Mouse (Mus musculus) limb, embryonic 14.5 days (tissue): ENCODE results near the gene Vwc2. TPM values are rescaled to one million over a fixed set of nuclear protein-coding genes. Genes with fewer than 3 reads are reported as not detected.

Experiments used
- ATAC-seq: fragments of 200-750 bp; cut with Nextera tagmentation; 2 replicates; pipeline ENCODE4 v1.8.0; 2017; ENCODE audit warnings: low read depth, moderate number of reproducible peaks, moderate TSS enrichment; ENCODE audit not compliant: low FRiP score
- DNase-seq: peaks from one replicate; pipeline ENCODE4 v3.0.0-alpha.2; 2015; ENCODE audit warnings: low spot score
- H3K27ac ChIP-seq: fragments of 300-500 bp; sonication (generic); replicated peaks from 2 replicates; pipeline ENCODE4 v1.5.1; 2014; ENCODE audit warnings: low read depth, mild to moderate bottlenecking, low read length, moderate library complexity, mixed read lengths
- H3K27me3 ChIP-seq: fragments of 300-500 bp; sonication (generic); 2 replicates; pipeline ENCODE4 v1.6.1; 2014; ENCODE audit warnings: low read length, mixed read lengths; ENCODE audit not compliant: control insufficient read depth, insufficient read depth
- H3K36me3 ChIP-seq: fragments of 300-500 bp; sonication (generic); 2 replicates; pipeline ENCODE4 v1.6.1; 2014; ENCODE audit warnings: mild to moderate bottlenecking, low read length, moderate library complexity, mixed read lengths; ENCODE audit not compliant: control insufficient read depth, insufficient read depth
- H3K4me1 ChIP-seq: fragments of 300-500 bp; sonication (generic); 2 replicates; pipeline ENCODE4 v1.6.1; 2014; ENCODE audit warnings: antibody characterized with exemption, low read length, mixed read lengths; ENCODE audit not compliant: control insufficient read depth, insufficient read depth
- H3K4me2 ChIP-seq: fragments of 300-500 bp; sonication (generic); replicated peaks from 2 replicates; pipeline ENCODE4 v1.6.1; 2014; ENCODE audit warnings: low read depth, mild to moderate bottlenecking, low read length, moderate library complexity; ENCODE audit not compliant: severe bottlenecking
- H3K4me3 ChIP-seq: fragments of 300-500 bp; sonication (generic); replicated peaks from 2 replicates; pipeline ENCODE4 v1.5.1; 2014; ENCODE audit warnings: low read length
- H3K9ac ChIP-seq: fragments of 300-500 bp; sonication (generic); 2 replicates; pipeline ENCODE4 v1.6.1; 2014; ENCODE audit warnings: mild to moderate bottlenecking, low read depth, low read length, moderate library complexity; ENCODE audit not compliant: severe bottlenecking
- H3K9me3 ChIP-seq: fragments of 300-500 bp; sonication (generic); 2 replicates; pipeline ENCODE4 v1.6.1; 2016; ENCODE audit warnings: low read length; ENCODE audit not compliant: control insufficient read depth
- POLR2A ChIP-seq: fragments of 200-500 bp; IDR thresholded peaks from 2 replicates; pipeline ENCODE4 v1.8.0; 2012; ENCODE audit warnings: inconsistent platforms, mild to moderate bottlenecking, moderate library complexity, borderline replicate concordance; ENCODE audit not compliant: insufficient read depth, insufficient read length; ENCODE audit errors: extremely low read depth
- WGBS: fragments of 180-500 bp; shearing (Covaris S2); extraction: QIAGEN DNeasy Blood & Tissue Kit; methylation state at CpG from one replicate; pipeline ENCODE4 v1.1.7; 2014; 5-methylcytosine and 5-hydroxymethylcytosine counted together
- polyA plus RNA-seq, 2 experiments: library from polyadenylated mRNA; depleted of rRNA in 1 of 2; stranded (reverse) in 1 of 2; unstranded in 1 of 2; fragments of >200 nt; fragmentation: Nextera tagmentation in 1 of 2; extraction: Ambion mirVana in 1 of 2; gene quantifications; 2 replicates each; pipeline versions ENCODE4 v1.2.1 to v1.2.3; 2012 to 2014

The Vwc2 gene
- polyA plus RNA-seq, 2 experiments = 4.5 to 7.2 TPM

DNA sequence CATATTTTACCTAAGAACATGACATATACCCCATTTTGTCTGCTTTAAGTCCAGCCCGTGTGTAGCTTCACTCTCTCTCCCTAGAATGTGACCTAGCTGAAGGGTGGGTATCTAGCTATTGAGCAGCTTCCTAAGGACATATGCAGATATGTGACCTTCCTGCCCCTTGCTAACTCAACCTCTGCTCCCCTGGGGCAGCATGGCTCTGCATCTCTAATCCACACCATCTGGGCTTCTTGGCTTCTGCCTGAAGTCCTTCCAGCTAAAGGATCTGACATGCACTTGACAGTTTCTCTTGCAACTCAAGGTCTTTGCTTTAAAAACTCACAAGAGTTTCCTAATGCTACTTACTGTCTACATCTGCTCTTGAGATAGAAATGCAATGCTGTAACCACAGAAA lies 38.7 kb downstream of the Vwc2 start:
- Histone ChIP-seq H3K9ac (no peak overlapping the region), H3K4me1 (no peaks in the 10 kb centered on the region), H3K4me3 (no peak overlapping the region), H3K27me3 (no peaks in the 10 kb centered on the region), H3K4me2 (no peak overlapping the region), H3K9me3 (no peaks in the 10 kb centered on the region), H3K27ac (no peak overlapping the region), H3K36me3 (no peaks in the 10 kb centered on the region)
- DNase-seq = no peak
- TF ChIP-seq POLR2A = no peak
- no peak for ATAC-seq
- 36% methylated on average over 1 of the region's 1 CpGs for WGBS

- no peaks in the 10 kb centered on the region for H3K9me3 ChIP-seq
- peak; percentile 20 for DNase-seq
- 63% methylated on average over 4 of the region's 4 CpGs for WGBS
- H3K4me2 ChIP-seq = no peak overlapping the region
- H3K27me3 ChIP-seq = no peaks in the 10 kb centered on the region
- no peaks in the 10 kb centered on the region for H3K36me3 ChIP-seq
- TF ChIP-seq POLR2A = no peak
- H3K9ac ChIP-seq = no peak overlapping the region
- peak; percentile 50; the same call in 1 of the 2 replicates for ATAC-seq
- H3K4me3 ChIP-seq = no peak overlapping the region
- no peak overlapping the region for H3K27ac ChIP-seq
- no peaks in the 10 kb centered on the region for H3K4me1 ChIP-seq
These were observed 57.4 kb downstream of the Vwc2 start for GRCm38 (mm10) chr11:11171396-11171795.

DNA sequence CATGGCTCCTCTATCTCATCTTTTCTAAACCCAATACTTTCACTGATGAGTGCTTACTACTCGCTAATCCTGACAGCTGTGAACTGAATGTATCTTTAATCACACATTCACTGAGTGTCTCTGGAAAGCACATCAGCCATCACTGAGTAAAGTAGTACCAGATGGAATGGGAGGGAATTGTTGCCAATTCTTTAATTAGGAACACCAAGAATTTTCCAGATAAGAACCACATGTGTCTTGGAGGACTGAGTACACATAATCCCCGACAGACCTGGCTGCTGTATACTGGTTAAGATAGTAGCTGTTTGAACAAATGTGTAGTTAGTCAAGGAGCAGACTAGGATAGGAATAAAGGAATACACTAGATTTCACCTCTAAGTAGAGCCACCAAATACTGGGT lies 61.2 kb downstream of the Vwc2 start:
- no peak overlapping the region for H3K4me2 ChIP-seq
- no peak overlapping the region for H3K27ac ChIP-seq
- WGBS = 34% methylated on average over 2 of the region's 2 CpGs
- ATAC-seq (no peak), DNase-seq (peak; percentile 30)
- H3K36me3 ChIP-seq = no peaks in the 10 kb centered on the region
- no peak overlapping the region for H3K9ac ChIP-seq
- no peaks in the 10 kb centered on the region for H3K9me3 ChIP-seq
- no peak overlapping the region for H3K4me3 ChIP-seq
- no peak for TF ChIP-seq POLR2A
- no peaks in the 10 kb centered on the region for H3K4me1 ChIP-seq
- H3K27me3 ChIP-seq = no peaks in the 10 kb centered on the region

DNA sequence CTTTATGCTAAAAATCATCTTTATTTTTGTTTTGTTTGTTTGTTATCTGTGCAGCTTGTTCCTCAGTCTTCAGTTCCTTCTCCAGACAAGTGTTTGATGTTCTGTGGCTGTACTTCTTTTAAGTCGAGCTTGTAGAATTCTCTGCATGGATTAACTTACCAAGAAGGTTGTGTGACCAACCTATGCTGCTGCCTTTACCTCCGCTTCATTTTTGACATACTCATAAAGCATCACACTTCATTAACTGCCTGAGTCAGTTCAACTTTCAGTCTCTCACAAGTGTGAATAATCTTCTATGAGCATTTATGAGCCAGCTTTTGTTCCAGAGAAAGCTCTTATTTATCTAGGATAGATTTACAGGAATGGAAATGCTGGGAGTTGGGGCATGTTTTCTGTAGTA lies 68.7 kb downstream of the Vwc2 start:
- Histone ChIP-seq H3K4me2 (no peak overlapping the region), H3K4me1 (no peaks in the 10 kb centered on the region), H3K27me3 (no peaks in the 10 kb centered on the region), H3K9ac (no peak overlapping the region), H3K36me3 (no peaks in the 10 kb centered on the region), H3K27ac (no peak overlapping the region), H3K4me3 (no peak overlapping the region), H3K9me3 (no peaks in the 10 kb centered on the region)
- DNase-seq (no peak), ATAC-seq (no peak)
- TF ChIP-seq POLR2A = no peak
- 60% methylated on average over 2 of the region's 2 CpGs for WGBS

DNA sequence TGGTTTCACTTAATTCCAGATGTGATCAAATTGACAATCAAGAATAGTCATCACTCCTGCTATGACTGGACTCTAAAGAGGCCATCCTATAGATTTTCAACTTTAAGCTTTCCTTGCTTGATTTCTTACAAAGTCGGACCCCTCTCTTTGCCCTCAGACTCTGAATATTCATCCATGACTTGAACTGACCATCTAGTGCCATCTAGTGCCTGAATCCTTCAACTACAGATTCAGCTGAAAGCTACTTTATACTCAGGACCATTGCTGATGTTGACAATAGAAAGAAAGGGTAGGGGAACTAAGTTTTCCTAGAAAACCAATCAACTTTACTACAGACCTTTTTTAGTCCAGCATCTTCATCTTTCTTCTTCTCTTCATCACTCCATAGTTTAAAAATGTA lies 109.1 kb downstream of the Vwc2 start:
- H3K27ac ChIP-seq = no peak overlapping the region
- no peaks in the 10 kb centered on the region for H3K27me3 ChIP-seq
- DNase-seq = peak; percentile 39
- no peak for TF ChIP-seq POLR2A
- H3K36me3 ChIP-seq = no peaks in the 10 kb centered on the region
- H3K4me2 ChIP-seq = no peak overlapping the region
- 42% methylated on average over 1 of the region's 1 CpGs for WGBS
- H3K4me3 ChIP-seq = no peak overlapping the region
- no peaks in the 10 kb centered on the region for H3K9me3 ChIP-seq
- H3K4me1 ChIP-seq = no peaks in the 10 kb centered on the region
- no peak for ATAC-seq
- H3K9ac ChIP-seq = no peak overlapping the region

DNA sequence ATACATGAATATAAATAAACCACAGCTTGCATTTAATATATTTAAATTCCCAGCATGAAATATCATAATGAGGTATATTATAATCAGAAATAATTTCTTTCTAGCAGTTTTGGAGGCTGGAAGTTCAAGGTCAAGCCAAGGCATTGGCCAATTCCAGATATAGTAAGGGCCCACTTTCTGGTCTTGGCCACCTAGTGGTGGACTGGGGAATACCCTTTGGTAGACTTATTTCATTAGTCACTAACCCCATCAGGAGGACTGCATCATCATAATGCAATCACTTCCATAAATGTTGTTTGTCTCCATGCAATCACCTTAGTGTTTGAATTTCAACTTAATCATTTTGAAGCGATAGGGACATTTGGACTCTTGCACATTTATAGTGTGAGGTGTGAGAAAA lies 125.3 kb downstream of the Vwc2 start:
- no peak for DNase-seq
- TF ChIP-seq POLR2A = no peak
- Histone ChIP-seq H3K4me2 (no peak overlapping the region), H3K36me3 (no peaks in the 10 kb centered on the region), H3K27ac (no peak overlapping the region), H3K4me1 (no peaks in the 10 kb centered on the region), H3K27me3 (no peaks in the 10 kb centered on the region), H3K9me3 (no peaks in the 10 kb centered on the region), H3K9ac (no peak overlapping the region), H3K4me3 (no peak overlapping the region)
- no peak for ATAC-seq
- 78% methylated on average over 1 of the region's 1 CpGs for WGBS
